Mouse (Mus musculus): ENCODE results near the gene Tbc1d10a.

The Tbc1d10a gene

DNA sequence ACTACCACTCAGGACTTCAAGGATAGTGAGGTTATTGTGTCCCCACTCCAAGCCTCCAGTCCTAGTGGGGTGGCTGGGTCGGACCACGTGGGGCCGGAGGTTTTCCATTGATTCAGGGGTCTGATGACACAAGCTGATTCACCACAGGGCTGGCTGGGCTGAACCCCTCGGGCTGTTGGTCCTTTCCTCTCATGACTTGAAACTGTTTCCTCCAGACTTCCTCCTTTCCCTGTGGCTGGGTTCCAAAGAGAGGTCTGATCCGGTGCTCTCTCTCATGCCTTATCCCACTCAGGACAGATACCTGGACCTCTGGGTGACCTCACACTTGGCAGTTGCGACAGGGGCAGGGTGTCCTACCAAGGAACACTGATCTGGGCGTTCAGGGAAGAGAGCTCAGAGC is 53.6 kb downstream of the Tbc1d10a start:
- no peak for DNase-seq

DNA sequence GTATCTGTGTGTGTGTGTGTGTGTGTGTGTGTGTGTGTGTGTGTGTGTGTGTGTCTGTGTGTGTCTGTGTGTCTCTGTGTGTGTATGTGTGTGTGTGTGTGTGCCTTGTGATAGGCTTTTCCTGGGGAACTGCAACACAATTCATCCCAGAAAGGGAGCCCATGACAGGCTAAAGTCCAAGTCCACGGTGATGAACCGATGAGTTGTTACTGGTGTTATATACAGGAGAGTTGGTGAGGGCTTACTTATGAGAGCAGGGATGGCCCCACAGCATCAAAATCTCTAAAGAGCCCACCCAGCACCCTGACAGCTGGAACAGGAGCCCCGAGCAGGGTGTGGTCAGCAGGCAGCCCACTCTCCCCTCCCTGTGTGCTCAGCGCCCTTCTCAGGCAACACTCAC is 54.6 kb downstream of the Tbc1d10a start:
- DNase-seq = no peak

DNA sequence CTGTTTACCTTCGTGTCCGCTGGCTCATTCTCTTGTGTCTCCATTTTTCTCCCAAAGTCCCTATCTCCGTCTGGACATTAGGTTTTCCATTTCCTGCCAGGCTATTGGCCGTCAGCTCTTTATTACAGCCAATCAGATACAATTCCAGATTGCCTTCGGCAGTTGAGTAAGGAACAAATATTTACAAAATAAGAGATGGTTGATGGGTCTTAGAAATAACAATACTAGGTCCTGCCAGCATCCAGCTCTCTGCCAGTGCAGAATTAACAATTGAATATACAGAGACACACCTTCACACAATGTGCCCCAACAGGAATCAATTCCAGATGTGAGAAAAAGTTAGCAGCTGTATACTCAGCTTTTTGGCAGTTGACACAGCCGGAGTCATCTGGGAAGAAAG is 59.5 kb downstream of the Tbc1d10a start:
- no peak for DNase-seq

DNA sequence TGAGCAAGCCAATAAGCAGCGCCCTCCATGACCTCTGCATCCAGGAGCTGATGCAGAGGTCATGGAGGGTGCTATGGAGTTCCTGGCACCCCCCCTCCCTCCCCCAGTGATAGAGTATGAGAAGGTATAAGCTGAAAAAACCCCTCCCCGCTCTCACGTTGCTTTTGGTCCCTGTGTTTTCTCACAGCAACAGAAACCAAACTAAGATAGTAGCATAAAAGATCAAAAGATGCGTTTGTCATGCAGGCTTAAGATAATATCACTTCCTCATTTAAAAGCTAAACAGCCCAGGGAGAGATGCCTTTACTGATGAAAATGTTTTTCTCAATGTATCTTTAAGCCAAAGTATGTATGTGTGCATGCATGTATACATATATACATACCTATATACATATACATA is 60.0 kb downstream of the Tbc1d10a start:
- no peak for DNase-seq

DNA sequence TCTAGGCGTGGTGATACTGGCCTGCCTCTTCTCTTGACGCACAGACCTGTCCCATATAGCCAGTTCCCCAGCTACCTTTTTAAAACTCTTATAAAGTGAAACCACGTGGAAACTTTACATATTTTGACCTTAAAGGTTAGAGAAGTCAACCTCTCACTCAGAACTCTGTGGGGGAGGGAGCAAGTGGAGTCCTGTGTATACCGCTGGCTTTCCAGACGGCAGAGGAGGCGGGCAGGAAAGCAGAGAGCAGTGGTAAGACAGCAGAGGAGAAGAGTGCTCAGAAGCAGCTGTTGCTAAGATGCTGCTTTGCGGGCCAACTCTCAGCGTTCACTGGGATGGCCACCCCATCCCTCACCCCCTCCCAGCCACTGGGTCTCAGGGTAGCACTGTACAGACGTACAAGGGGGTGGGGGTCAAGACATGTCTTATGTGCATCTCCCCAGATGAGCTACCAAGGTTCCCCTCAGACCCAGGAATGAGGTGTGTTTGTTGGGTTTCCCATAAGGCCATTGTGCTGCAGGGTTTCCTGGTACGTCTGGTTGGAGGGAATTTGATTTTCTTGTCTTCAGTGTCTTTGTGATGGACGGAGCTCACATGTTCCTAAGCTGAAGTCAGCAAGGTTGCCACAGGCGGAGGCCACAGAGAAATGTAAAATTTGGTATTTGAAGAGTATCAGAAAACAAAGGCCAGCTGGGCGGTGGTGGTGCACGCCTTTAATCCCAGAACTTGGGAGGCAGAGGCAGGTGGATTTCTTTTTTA is 60.8 kb downstream of the Tbc1d10a start:
- no peak for DNase-seq

DNA sequence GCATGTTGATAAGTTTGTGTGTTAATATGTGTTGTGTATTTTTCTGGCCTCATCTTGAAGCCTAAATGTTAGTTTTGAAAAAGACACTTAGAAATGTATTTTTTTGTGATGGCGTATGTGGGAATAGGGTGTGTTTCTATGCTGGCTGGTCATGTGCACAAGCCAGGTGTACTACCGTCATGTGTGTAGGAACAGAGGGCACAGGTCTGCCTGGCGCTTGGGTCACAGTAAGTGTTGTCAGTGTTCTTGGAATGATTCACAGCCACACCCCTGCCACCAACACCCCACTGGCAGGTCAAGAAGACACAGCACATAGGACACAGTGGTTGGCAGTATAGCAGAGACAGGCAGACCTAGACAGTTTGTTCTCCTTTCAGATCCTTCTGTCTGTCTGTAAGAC is 62.6 kb downstream of the Tbc1d10a start:
- DNase-seq = no peak

DNA sequence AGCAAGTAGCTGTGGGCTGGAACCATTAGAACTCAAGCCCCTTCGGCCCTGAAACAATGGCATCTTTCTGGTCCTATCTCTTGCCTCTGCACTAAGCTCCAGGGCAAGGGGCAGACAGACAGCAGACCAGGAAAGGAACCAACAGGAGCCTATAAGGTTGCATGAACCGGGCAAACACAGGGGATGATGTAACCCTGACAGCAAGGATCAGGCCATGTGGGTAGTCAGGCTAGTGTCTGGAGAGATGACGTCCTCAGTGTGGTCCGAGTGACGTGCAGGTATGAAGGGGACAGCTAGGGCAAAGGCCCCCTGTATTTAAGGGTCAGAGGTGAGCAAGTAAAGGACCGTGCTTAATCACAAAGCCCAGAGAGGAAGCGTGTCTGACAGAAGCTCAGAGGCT is 63.7 kb downstream of the Tbc1d10a start:
- no peak for DNase-seq

DNA sequence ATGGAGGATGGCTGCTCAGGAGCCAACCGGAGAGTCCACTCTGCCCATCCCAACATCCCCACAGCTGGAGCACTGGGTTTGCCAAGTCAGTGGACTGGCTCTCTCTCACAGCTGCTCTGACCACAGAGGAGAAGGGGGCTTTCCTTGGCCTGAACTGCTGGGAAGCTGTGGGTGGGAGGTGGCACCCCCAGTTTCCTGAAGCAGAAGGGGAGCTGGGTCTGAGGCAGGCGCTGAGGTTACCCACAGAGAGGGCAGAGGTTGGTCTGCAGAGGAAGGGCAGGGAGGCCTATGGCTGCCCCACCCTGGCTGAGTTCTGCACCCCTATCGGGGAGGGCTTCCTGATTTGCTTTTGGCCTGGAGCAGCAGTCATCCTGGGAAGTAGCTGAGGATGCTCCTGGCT is 64.8 kb downstream of the Tbc1d10a start:
- DNase-seq = no peak

DNA sequence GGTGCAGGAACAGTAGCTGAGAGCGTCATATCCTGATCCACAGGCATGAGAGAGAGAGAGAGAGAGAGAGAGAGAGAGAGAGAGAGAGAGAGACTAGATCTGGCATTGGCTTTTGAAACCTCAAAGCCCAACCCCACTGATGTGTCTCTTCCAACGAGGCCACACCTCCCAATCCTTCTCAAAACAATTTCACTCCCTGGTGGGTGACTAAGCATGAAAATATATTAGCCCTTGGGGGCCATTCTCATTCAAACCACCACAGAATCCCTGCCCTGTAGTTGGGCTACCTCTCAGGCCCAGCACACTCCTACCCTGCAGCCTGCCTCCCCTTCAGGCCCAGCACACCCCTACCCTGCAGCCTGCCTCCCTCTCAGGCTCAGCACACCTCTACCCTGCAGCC is 66.3 kb downstream of the Tbc1d10a start:
- DNase-seq = no peak

DNA sequence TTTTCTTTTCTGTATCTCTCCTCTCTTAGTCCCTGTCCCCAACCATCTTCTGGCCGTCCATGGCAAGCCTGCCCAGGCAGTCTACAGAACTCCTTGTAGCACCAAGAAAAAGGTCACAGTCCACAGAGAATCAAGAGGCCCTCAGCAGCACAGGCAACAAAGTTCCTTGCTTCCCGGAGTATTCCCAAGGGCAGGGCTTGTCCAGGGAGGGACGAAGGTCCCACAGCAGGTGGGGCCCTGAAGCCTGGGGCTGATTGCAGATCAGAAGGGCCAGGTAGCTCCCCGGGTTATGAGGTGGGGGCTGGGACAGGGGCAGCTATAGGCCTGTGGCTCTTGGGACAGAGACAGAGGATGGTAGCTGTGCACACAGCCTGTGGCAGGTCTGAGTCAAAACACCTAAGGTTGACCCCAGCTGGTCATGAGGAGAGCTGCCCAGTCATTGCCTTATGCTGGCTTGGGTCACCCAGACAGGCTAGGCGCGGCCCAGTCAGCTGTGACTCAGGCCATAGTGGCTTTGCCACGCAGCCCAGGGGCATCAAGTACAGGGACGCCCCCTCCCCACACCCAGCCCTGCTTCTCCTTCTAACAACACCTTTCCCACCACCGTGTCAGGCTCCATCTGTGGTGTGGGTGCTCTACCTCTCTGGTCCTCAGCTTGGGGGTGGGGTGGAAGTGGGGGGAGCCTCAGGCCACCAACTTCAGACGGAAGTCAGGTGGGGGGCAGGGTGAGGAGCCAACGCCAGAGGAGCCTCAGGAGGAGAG is 70.4 kb downstream of the Tbc1d10a start, which contains the start of gene Lif:
TSS of gene Lif (plus strand) at position 712 of the 762 bp plus-strand sequence.
- peak in 1 of 2 experiments; percentile 59 for DNase-seq

DNA sequence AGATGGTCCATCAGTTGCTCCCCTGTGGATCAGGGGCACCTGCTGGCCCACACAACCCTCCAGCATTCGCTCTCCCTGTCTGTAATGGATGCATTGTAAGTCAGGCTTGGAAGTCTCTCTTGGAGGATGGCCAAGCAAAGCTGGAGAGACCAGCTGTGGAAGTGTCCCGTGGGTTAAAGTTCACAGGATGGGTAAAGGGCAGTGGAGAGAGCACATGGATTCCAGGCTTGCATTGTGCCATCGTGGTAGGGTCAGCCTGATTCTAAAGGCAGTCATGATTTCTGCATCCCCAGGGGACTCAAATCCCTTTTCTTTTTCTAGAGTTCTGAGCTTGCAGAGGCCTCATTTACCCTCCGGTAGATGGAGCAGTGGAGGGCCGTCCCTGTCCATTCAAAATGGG is 71.2 kb downstream of the Tbc1d10a start:
- DNase-seq = peak; percentile 81 to 85

DNA sequence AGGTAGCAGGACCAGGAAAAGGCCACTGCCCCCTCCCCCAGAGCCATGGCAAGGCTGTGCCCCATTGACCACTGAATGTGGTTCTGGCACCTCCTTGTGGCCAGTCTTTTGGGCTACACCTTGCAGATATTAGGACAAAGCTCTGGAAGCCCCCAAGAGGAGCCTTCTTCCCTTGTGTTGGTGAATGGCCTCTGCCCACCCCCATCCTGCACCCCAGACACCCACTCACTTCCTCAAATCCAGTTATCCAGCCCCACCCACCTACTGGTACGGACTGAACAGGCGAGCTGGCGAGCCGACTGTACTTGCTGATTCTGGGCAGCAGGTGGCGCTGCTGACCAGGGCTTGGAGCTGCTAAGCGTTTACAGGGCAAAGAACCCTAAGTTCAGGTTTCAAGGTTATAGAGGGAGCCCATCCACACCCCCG is 72.1 kb downstream of the Tbc1d10a start:
- DNase-seq = peak; percentile 79 to 81

DNA sequence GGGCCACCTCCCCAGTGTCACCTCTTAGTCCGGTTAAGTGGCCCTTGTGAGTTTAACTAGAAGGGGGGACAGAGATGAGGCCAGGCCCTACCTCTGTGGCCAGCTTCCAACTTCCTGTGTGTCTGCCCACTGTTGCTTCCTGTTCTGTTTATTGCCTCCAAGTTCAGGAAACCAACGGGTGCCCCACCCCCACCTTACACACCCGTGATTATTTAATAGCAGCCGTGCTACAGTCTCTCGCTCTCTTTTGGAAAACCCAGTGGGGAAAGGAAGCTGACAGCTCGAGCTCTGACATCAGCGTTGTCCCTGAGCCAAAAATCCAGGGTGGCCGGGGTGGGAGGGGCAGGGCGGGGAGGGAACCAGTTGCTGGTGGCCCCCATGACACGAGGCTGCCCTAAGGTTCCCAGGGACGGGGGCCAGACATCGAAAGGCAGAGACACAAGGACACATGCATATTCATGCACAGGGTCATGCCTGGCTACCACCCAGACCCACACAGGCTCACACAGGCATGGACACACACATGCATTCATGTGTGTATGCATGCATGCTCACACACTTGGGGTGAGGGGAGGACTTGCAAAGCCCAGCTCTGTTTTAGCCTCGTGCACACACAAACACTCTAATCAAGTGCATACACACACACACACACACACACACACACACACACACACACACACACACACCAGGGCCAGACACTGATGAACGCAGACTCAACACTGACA is 74.0 kb downstream of the Tbc1d10a start:
- DNase-seq = peak; percentile 74

DNA sequence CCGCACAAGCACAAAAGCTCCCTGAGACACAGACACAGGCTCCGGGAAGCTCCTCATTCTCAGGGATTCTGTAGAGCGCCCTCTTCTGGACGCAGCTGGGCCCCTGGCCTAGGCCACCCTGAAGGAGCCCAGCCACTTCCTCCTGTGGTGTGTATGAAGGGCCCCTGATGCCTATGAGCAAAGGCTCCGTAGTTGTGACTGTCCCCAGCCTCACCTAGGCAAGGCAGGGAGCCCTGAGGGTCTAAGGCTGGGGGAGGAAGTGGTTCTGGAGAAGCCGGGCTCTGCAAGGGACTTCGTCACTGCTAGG is 74.6 kb downstream of the Tbc1d10a start:
- DNase-seq = peak; percentile 65 to 68

DNA sequence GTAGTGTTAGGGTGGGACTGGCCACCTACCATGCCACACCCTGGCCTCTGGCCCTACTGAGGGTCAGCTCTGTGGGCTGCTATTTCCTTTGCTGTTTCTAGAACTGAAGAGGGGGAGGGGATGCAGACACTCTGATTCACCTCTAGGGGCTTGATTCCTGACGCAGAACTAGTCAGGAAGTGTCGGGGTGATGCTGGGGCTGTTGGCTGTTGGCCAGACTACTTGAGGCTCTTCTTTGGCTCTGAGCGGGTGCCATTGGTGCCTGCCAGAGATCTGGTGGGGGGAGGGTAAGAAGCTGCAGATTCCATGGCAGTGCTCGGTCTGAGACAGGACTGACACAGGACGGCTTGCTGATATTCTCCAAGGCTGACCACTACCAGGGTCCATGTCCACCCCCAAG is 75.4 kb downstream of the Tbc1d10a start:
- DNase-seq = peak; percentile 49 to 62

DNA sequence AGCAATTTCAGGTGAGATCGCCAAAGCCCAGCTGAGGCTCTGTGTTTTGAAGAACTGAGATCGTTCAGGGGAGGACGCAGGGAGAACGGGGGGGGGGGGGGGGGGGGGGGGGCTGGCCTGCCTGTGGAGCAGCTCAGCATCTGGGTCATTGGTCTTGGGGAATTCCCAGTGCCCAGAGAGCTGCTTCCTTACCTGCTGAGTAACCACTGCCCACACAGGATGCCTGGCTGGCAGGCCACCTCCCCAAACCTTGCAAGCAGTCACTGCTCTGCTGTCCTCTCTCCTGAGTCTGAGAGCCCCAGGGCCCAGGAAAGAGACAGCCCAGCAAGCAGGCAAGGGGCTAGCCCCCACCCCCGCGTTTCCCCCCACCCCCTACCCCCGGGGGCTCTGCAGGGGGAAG is 76.3 kb downstream of the Tbc1d10a start:
- peak in 1 of 2 experiments; percentile 51 for DNase-seq

DNA sequence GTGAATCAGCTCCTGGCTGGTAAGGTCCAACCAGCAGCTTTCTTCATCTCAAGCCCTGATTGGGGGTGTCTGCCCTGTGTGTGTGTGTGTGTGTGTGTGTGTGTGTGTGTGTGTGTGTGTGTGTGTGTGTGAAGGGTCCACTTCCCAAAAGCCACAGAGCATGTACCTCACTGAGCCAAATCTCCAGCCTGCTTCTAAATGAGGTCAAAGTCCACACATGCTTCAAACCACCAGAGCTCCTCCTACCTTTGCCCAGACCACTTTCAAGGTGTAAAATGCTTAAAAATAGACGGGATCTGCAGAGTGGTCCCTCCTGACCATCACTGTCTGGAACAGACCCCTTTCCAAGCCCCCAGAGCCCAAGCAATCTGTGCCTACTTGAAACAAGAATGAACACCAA is 76.7 kb downstream of the Tbc1d10a start:
- peak; percentile 31 to 74 for DNase-seq

DNA sequence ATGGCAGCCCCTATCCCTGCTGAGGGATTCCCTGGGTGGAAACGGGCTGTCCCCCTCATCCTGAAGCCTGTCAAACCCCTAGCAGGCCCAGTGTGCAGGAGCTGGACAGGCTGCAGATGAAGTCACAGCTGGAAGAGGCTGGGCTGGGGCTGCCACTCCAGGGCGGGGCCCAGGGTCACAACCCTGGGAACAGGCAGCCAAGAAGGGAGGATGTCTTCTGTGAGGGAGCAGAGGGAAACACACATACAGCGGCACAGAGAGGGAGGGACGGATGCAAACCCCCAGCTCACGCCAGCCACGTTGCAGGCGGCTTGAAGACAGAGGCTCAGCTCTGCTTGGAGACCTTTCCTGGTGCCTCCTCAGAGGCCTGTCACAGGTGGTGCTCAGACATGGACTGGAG is 77.5 kb downstream of the Tbc1d10a start:
- peak in 1 of 2 experiments; percentile 50 for DNase-seq

All from kidney, postnatal 25 days (tissue).